Mouse (Mus musculus): ENCODE results near the gene Plxna4. TPM values are rescaled to one million over a fixed set of nuclear protein-coding genes. Genes with fewer than 3 reads are reported as not detected.
"Not testable (repeated sequence)": the region's sequence is repeated elsewhere in the genome, so short reads cannot be mapped to it uniquely, and the experiment has no call there.

The Plxna4 gene
- polyA plus RNA-seq, 1 experiment = 0.36 TPM

DNA sequence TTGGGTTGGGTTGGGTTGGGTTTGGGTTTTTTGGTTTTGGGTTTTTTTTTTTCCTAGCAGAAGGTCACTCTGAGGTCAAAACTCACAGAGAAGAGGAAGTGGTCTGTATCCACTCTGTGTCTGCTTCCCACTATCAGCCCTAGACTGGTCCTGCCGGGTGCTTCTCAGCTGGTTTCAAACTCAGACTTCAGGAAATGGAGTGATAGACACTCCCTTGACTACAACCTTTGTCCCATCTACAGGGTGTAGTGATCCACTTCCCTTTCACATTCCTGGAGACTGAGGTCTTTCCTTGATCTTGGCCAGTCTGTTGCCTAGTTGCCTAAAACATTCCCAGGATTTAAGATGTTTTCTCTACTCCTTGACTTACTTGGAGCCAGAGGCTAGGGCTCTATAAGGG, 76.0 kb downstream of the Plxna4 start:
- H3K4me3 ChIP-seq (ENCODE audit: insufficient read depth, low read depth, low read length) = no peak overlapping the region
- peaks cover 18% of the 10 kb centered on the region; the same call in 1 of the 2 replicates for H3K4me1 ChIP-seq (ENCODE audit: control insufficient read depth, insufficient read depth, insufficient read length, low read length)
- peak overlapping the region; percentile 94 for H3K27ac ChIP-seq (replicated peaks; ENCODE audit: low read depth, low read length)

DNA sequence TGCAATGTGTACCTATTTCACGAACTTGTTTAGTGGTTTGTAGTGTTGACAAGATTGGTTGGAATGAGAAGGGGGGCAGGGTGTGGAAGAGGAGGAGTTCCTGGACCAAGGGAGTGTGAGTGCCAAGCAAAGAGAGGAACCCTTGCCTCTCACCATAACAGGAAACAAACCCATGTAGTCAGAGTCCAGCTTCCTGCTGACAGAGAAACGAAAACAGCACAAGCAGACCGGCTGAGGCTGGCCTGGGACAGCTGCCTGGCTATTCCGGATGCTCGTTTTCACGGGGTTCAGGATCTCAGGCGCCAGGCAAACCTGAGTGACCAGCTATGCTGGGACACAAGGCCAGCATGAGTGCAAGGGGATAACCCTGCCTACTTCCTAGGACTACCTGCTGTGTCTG, 77.1 kb downstream of the Plxna4 start:
- peak overlapping the region; percentile 94 for H3K27ac ChIP-seq (replicated peaks; ENCODE audit: low read depth, low read length)

GRCm38 (mm10) chr6:32510491-32510890, 77.5 kb downstream of the Plxna4 start:
- Histone ChIP-seq H3K4me3 (ENCODE audit: insufficient read depth, low read depth, low read length) (no peak overlapping the region), H3K4me1 (ENCODE audit: control insufficient read depth, insufficient read depth, insufficient read length, low read length) (peaks cover 18% of the 10 kb centered on the region; the same call in 1 of the 2 replicates), H3K27ac (replicated peaks; ENCODE audit: low read depth, low read length) (peak overlapping the region; percentile 94)

More for the DNA sequence above, 77.1 kb downstream of the Plxna4 start:
- Histone ChIP-seq H3K4me1 (ENCODE audit: control insufficient read depth, insufficient read depth, insufficient read length, low read length) (peaks cover 18% of the 10 kb centered on the region; the same call in 1 of the 2 replicates), H3K4me3 (ENCODE audit: insufficient read depth, low read depth, low read length) (peak overlapping the region; percentile 2; the same call in 1 of the 2 replicates)

- Histone ChIP-seq H3K4me1 (ENCODE audit: control insufficient read depth, insufficient read depth, insufficient read length, low read length) (peaks cover 18% of the 10 kb centered on the region; the same call in 1 of the 2 replicates), H3K27ac (replicated peaks; ENCODE audit: low read depth, low read length) (no peak overlapping the region), H3K4me3 (ENCODE audit: insufficient read depth, low read depth, low read length) (no peak overlapping the region)
Observed at GRCm38 (mm10) chr6:32509046-32509445, 78.9 kb downstream of the Plxna4 start.

GRCm38 (mm10) chr6:32504963-32505362, 83.0 kb downstream of the Plxna4 start:
- H3K4me1 ChIP-seq (ENCODE audit: control insufficient read depth, insufficient read depth, insufficient read length, low read length) = no peaks in the 10 kb centered on the region
- H3K27ac ChIP-seq (replicated peaks; ENCODE audit: low read depth, low read length) = no peak overlapping the region
- no peak overlapping the region for H3K4me3 ChIP-seq (ENCODE audit: insufficient read depth, low read depth, low read length)

DNA sequence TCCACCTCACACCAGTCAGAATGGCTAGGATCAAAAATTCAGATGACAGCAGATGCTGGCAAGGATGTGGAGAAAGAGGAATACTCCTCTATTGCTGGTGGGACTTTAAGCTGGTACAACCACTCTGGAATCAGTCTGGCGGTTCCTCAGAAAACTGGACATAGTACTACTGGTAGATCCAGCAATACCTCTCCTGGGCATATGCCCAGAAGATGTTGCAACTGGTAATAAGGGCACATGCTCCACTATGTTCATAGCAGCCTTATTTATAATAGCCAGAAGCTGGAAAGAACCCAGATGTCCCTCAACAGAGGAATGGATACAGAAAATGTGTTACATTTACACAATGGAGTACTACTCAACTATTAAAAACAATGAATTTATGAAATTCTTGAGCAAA, 86.8 kb downstream of the Plxna4 start:
- not testable (repeated sequence) for H3K27ac ChIP-seq (replicated peaks; ENCODE audit: low read depth, low read length); H3K4me1 ChIP-seq (ENCODE audit: control insufficient read depth, insufficient read depth, insufficient read length, low read length); H3K4me3 ChIP-seq (ENCODE audit: insufficient read depth, low read depth, low read length)

- peaks cover 7% of the 10 kb centered on the region; the same call in 1 of the 2 replicates for H3K4me1 ChIP-seq (ENCODE audit: control insufficient read depth, insufficient read depth, insufficient read length, low read length)
- no peak overlapping the region for H3K4me3 ChIP-seq (ENCODE audit: insufficient read depth, low read depth, low read length)
- H3K27ac ChIP-seq (replicated peaks; ENCODE audit: low read depth, low read length) = no peak overlapping the region
Observed at GRCm38 (mm10) chr6:32498106-32498505, 89.9 kb downstream of the Plxna4 start.

GRCm38 (mm10) chr6:32496109-32496508, 91.9 kb downstream of the Plxna4 start:
- peaks cover 10% of the 10 kb centered on the region; the same call in 1 of the 2 replicates for H3K4me1 ChIP-seq (ENCODE audit: control insufficient read depth, insufficient read depth, insufficient read length, low read length)
- no peak overlapping the region for H3K4me3 ChIP-seq (ENCODE audit: insufficient read depth, low read depth, low read length)
- no peak overlapping the region for H3K27ac ChIP-seq (replicated peaks; ENCODE audit: low read depth, low read length)

DNA sequence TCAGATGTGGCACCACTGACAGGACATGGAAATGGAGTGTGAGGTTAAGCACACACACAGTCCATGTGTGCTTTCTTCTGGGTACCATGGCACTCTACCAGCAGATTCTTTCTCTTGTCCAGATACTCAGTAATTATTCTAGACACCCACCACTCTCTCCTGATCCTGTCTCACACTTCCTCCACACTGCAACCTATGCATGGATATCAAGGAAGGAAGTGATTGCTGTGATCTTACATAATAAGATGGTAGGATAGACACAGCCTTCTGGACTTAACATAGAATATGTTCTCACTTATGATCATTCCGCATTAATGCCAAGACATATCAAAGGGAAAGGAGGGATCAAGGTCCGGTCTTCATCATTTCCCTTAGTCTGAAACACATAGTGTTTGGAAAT, 92.5 kb downstream of the Plxna4 start:
- H3K4me3 ChIP-seq (ENCODE audit: insufficient read depth, low read depth, low read length) = no peak overlapping the region
- peaks cover 10% of the 10 kb centered on the region; the same call in 1 of the 2 replicates for H3K4me1 ChIP-seq (ENCODE audit: control insufficient read depth, insufficient read depth, insufficient read length, low read length)
- H3K27ac ChIP-seq (replicated peaks; ENCODE audit: low read depth, low read length) = no peak overlapping the region

GRCm38 (mm10) chr6:32493557-32493956, 94.4 kb downstream of the Plxna4 start:
- peaks cover 10% of the 10 kb centered on the region; the same call in 1 of the 2 replicates for H3K4me1 ChIP-seq (ENCODE audit: control insufficient read depth, insufficient read depth, insufficient read length, low read length)
- no peak overlapping the region for H3K4me3 ChIP-seq (ENCODE audit: insufficient read depth, low read depth, low read length)
- H3K27ac ChIP-seq (replicated peaks; ENCODE audit: low read depth, low read length) = no peak overlapping the region

DNA sequence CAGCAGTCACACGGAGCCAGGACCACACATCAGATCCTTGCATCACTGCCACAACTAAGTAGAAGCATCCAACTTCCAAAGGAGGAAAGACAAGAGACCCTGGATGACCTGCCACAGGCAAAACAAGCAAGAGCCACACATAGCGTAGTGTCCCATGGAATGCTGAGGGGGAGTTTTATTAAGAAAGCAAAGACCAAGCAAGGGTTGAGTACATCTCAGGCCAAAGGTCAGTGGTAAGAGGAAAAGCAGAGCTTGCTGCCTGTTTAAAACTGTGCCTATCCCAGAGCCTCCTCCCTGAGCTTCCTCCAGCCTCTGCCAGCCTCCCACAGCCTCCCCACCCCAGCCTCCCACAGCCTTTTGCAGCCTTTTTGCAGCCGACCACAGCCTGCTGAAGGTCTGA, 100.9 kb downstream of the Plxna4 start:
- Histone ChIP-seq H3K4me3 (ENCODE audit: insufficient read depth, low read depth, low read length) (no peak overlapping the region), H3K4me1 (ENCODE audit: control insufficient read depth, insufficient read depth, insufficient read length, low read length) (0 out of 2 replicates have a peak, but pooled peaks cover 5% of the 10 kb centered on the region), H3K27ac (replicated peaks; ENCODE audit: low read depth, low read length) (no peak overlapping the region)

DNA sequence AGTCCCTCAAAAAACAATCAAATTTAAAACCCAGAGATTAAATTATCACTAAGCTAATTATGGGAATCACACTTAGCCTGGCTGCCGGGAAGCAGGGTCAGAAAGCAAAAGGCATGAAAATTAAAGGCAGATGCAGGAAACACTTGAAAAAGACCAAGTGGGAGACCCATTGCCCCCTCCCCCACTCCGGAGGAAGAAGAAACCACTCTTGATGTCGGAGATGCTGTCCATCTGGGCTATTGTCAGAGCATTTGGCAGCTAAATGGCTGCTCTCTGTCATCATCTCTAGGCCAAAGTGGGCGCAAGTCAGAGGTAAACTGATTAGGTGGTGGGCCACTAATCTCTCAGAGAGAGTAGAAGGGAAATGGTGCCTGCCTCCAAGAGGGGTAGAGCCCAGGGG, 105.5 kb downstream of the Plxna4 start:
- Histone ChIP-seq H3K4me1 (ENCODE audit: control insufficient read depth, insufficient read depth, insufficient read length, low read length) (peaks cover 29% of the 10 kb centered on the region), H3K27ac (replicated peaks; ENCODE audit: low read depth, low read length) (no peak overlapping the region), H3K4me3 (ENCODE audit: insufficient read depth, low read depth, low read length) (no peak overlapping the region)

- H3K4me3 ChIP-seq (ENCODE audit: insufficient read depth, low read depth, low read length) = no peak overlapping the region
- peaks cover 29% of the 10 kb centered on the region for H3K4me1 ChIP-seq (ENCODE audit: control insufficient read depth, insufficient read depth, insufficient read length, low read length)
- H3K27ac ChIP-seq (replicated peaks; ENCODE audit: low read depth, low read length) = peak overlapping the region; percentile 58; the same call in 1 of the 2 replicates
Observed at GRCm38 (mm10) chr6:32480741-32481140, 107.3 kb downstream of the Plxna4 start.

DNA sequence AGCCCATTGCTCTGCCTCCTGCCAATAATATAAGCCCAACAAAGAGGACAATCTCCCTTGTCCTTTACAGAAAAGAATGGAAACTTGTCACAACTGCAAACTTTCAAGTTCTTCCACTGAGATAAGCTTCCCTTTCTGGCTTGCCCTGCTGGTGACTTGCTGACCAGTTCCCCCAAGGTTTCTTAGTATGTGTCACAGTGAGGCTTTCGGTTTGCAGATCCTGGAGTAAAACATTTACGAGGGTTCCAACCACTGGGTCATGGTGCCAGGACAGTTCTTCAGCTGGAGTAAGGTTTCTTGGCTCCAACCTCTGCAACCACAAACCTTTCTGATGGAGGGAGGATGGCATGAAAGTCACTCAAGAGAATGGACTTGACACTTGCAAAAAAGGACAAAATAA, 108.2 kb downstream of the Plxna4 start:
- Histone ChIP-seq H3K4me1 (ENCODE audit: control insufficient read depth, insufficient read depth, insufficient read length, low read length) (peaks cover 29% of the 10 kb centered on the region), H3K4me3 (ENCODE audit: insufficient read depth, low read depth, low read length) (no peak overlapping the region), H3K27ac (replicated peaks; ENCODE audit: low read depth, low read length) (peak overlapping the region; percentile 58)

- Histone ChIP-seq H3K4me1 (ENCODE audit: control insufficient read depth, insufficient read depth, insufficient read length, low read length) (peaks cover 29% of the 10 kb centered on the region), H3K27ac (replicated peaks; ENCODE audit: low read depth, low read length) (peak overlapping the region; percentile 58), H3K4me3 (ENCODE audit: insufficient read depth, low read depth, low read length) (no peak overlapping the region)
Observed at GRCm38 (mm10) chr6:32479193-32479758, 108.7 kb downstream of the Plxna4 start.

GRCm38 (mm10) chr6:32475958-32476357, 112.0 kb downstream of the Plxna4 start:
- H3K4me3 ChIP-seq (ENCODE audit: insufficient read depth, low read depth, low read length) = no peak overlapping the region
- peaks cover 20% of the 10 kb centered on the region for H3K4me1 ChIP-seq (ENCODE audit: control insufficient read depth, insufficient read depth, insufficient read length, low read length)
- no peak overlapping the region for H3K27ac ChIP-seq (replicated peaks; ENCODE audit: low read depth, low read length)

Data from brown adipose tissue, adult 24 weeks (tissue).